Mouse (Mus musculus) hindbrain, postnatal 0 days (tissue): ENCODE results near the gene Nanp. TPM values are rescaled to one million over a fixed set of nuclear protein-coding genes. Genes with fewer than 3 reads are reported as not detected.

Experiments
- ATAC-seq: fragments of 200-750 bp; cut with Nextera tagmentation; 2 replicates; pipeline ENCODE4 v1.8.0; 2017; ENCODE audit warnings: mild to moderate bottlenecking, moderate TSS enrichment, moderate library complexity
- DNase-seq: peaks from one replicate; pipeline ENCODE4 v3.0.0-alpha.2; 2015; ENCODE audit warnings: low spot score
- H3K27ac ChIP-seq: fragments of 300-500 bp; sonication (generic); 2 replicates; pipeline ENCODE4 v1.5.1; 2014; ENCODE audit warnings: mild to moderate bottlenecking
- H3K27me3 ChIP-seq: fragments of 300-500 bp; sonication (generic); 2 replicates; pipeline ENCODE4 v1.6.1; 2014; ENCODE audit warnings: low read length, mixed read lengths; ENCODE audit not compliant: insufficient read depth
- H3K36me3 ChIP-seq: fragments of 300-500 bp; sonication (generic); 2 replicates; pipeline ENCODE4 v1.6.1; 2014; ENCODE audit warnings: low read length, mixed read lengths; ENCODE audit not compliant: insufficient read depth
- H3K4me1 ChIP-seq: fragments of 300-500 bp; sonication (generic); 2 replicates; pipeline ENCODE4 v1.6.1; 2014; ENCODE audit warnings: antibody characterized with exemption, low read length, mixed read lengths; ENCODE audit not compliant: insufficient read depth
- H3K4me2 ChIP-seq: fragments of 300-500 bp; sonication (generic); 2 replicates; pipeline ENCODE4 v1.6.1; 2014; ENCODE audit warnings: low read depth, mild to moderate bottlenecking, low read length, moderate library complexity, mixed read lengths
- H3K4me3 ChIP-seq: fragments of 300-500 bp; sonication (generic); 2 replicates; pipeline ENCODE4 v1.5.1; 2014; ENCODE audit warnings: low read length
- H3K9ac ChIP-seq: fragments of 300-500 bp; sonication (generic); replicated peaks from 2 replicates; pipeline ENCODE4 v1.6.1; 2014; ENCODE audit warnings: mild to moderate bottlenecking, low read length, moderate library complexity, mixed read lengths
- H3K9me3 ChIP-seq: fragments of 300-500 bp; sonication (generic); 2 replicates; pipeline ENCODE4 v1.6.1; 2016; ENCODE audit warnings: low read length, mixed read lengths
- CTCF ChIP-seq: IDR thresholded peaks from 2 replicates; pipeline ENCODE4 v1.5.1; 2016; ENCODE audit warnings: antibody characterized with exemption, control low read depth, low read depth
- WGBS: fragments of 180-500 bp; shearing (Covaris S2); extraction: QIAGEN DNeasy Blood & Tissue Kit; methylation state at CpG from one replicate; pipeline ENCODE4 v1.1.7; 2014; 5-methylcytosine and 5-hydroxymethylcytosine counted together
- polyA plus RNA-seq: library from polyadenylated mRNA; unstranded; fragments of >200 nt; fragmentation: Nextera tagmentation; extraction: Ambion mirVana; gene quantifications from 2 replicates; pipeline ENCODE4 v1.2.1, GENCODE M21; 2015
- total RNA-seq: library from RNA; depleted of rRNA; stranded (reverse); fragments of >200 nt; gene quantifications from 2 replicates; pipeline ENCODE4 v1.2.3, GENCODE M21; 2014; rRNA removed

The Nanp gene
- 10.2 and 11.8 TPM in 2 replicates for total RNA-seq
- 39.0 and 39.3 TPM in 2 replicates for polyA plus RNA-seq

GRCm38 (mm10) chr2:151039232-151039695, at the start of gene Nanp, which contains the start of gene Ninl:
Gene Nanp (minus strand): TSS chr2:151039398.
Gene Ninl (minus strand): TSS chr2:151039382.
- H3K4me3 ChIP-seq, result peak within 1 kb of the TSS; percentile 80
- H3K9me3 ChIP-seq, result no peaks in the 10 kb centered on the region
- under 1% methylated on average over 31 of the region's 34 CpGs for WGBS
- no peaks in the 10 kb centered on the region for H3K36me3 ChIP-seq
- no peak for TF ChIP-seq CTCF
- H3K4me2 ChIP-seq, result peak within 1 kb of the TSS; percentile 85
- DNase-seq (peak; percentile 98), ATAC-seq (peak; percentile 97)
- peak within 1 kb of the TSS; percentile 85 for H3K9ac ChIP-seq
- H3K4me1 ChIP-seq, result 0 out of 2 replicates have a peak, but pooled peaks cover 9% of the 10 kb centered on the region
- peak within 1 kb of the TSS; percentile 90 for H3K27ac ChIP-seq
- no peaks in the 10 kb centered on the region for H3K27me3 ChIP-seq

- H3K36me3 ChIP-seq, result no peaks in the 10 kb centered on the region
- H3K9ac ChIP-seq, result no peak overlapping the region
- H3K4me2 ChIP-seq, result no peak overlapping the region
- no peak for DNase-seq
- 0 out of 2 replicates have a peak, but pooled peaks cover 2% of the 10 kb centered on the region for H3K9me3 ChIP-seq
- WGBS, result 86% methylated on average over 1 of the region's 1 CpGs
- no peak overlapping the region for H3K27ac ChIP-seq
- no peak overlapping the region for H3K4me3 ChIP-seq
- no peak for TF ChIP-seq CTCF
- no peaks in the 10 kb centered on the region for H3K27me3 ChIP-seq
- ATAC-seq, result no peak
- H3K4me1 ChIP-seq, result no peaks in the 10 kb centered on the region
Observed at GRCm38 (mm10) chr2:151056637-151057036, 17.4 kb upstream of the Nanp start.

GRCm38 (mm10) chr2:151040411-151040810, 1.2 kb upstream of the Nanp start:
- TF ChIP-seq CTCF, result no peak
- no peak overlapping the region for H3K27ac ChIP-seq
- no peak overlapping the region for H3K4me3 ChIP-seq
- H3K9me3 ChIP-seq, result no peaks in the 10 kb centered on the region
- WGBS, result 93% methylated on average over 1 of the region's 1 CpGs
- H3K4me2 ChIP-seq, result 0 out of 2 replicates have a peak overlapping the region, but pooled peaks have one; percentile 85
- no peaks in the 10 kb centered on the region for H3K36me3 ChIP-seq
- no peak for DNase-seq
- H3K4me1 ChIP-seq, result 0 out of 2 replicates have a peak, but pooled peaks cover 9% of the 10 kb centered on the region
- no peak overlapping the region for H3K9ac ChIP-seq
- no peaks in the 10 kb centered on the region for H3K27me3 ChIP-seq
- no peak for ATAC-seq

GRCm38 (mm10) chr2:151039726-151040125, 528 bp upstream of the Nanp start:
- Histone ChIP-seq H3K27ac (peak overlapping the region; percentile 90), H3K36me3 (no peaks in the 10 kb centered on the region), H3K4me3 (peak overlapping the region; percentile 80), H3K9ac (peak overlapping the region; percentile 84), H3K4me1 (0 out of 2 replicates have a peak, but pooled peaks cover 9% of the 10 kb centered on the region), H3K9me3 (no peaks in the 10 kb centered on the region), H3K27me3 (no peaks in the 10 kb centered on the region), H3K4me2 (peak overlapping the region; percentile 85)
- ATAC-seq, result peak; percentile 25
- WGBS, result 45% methylated on average over 8 of the region's 8 CpGs
- TF ChIP-seq CTCF, result no peak
- peak; percentile 17 for DNase-seq

GRCm38 (mm10) chr2:151038811-151039222, 381 bp downstream of the Nanp start:
- peak overlapping the region; percentile 85 for H3K9ac ChIP-seq
- H3K27me3 ChIP-seq, result no peaks in the 10 kb centered on the region
- peak overlapping the region; percentile 85 for H3K4me2 ChIP-seq
- ATAC-seq, result peak; percentile 84
- peak overlapping the region; percentile 80 for H3K4me3 ChIP-seq
- TF ChIP-seq CTCF, result no peak
- no peaks in the 10 kb centered on the region for H3K9me3 ChIP-seq
- H3K27ac ChIP-seq, result peak overlapping the region; percentile 90
- H3K4me1 ChIP-seq, result 0 out of 2 replicates have a peak, but pooled peaks cover 9% of the 10 kb centered on the region
- WGBS, result 0% methylated on average over 30 of the region's 30 CpGs
- no peaks in the 10 kb centered on the region for H3K36me3 ChIP-seq
- no peak for DNase-seq

- no peaks in the 10 kb centered on the region for H3K27me3 ChIP-seq
- 56% methylated on average over 18 of the region's 18 CpGs for WGBS
- peak overlapping the region; percentile 80 for H3K4me3 ChIP-seq
- H3K27ac ChIP-seq, result peak overlapping the region; percentile 90
- ATAC-seq (no peak), DNase-seq (no peak)
- H3K4me2 ChIP-seq, result peak overlapping the region; percentile 85
- no peak for TF ChIP-seq CTCF
- H3K4me1 ChIP-seq, result 0 out of 2 replicates have a peak, but pooled peaks cover 9% of the 10 kb centered on the region
- H3K9ac ChIP-seq, result peak overlapping the region; percentile 85
- no peaks in the 10 kb centered on the region for H3K9me3 ChIP-seq
- H3K36me3 ChIP-seq, result no peaks in the 10 kb centered on the region
Observed at GRCm38 (mm10) chr2:151037876-151038552, 1.2 kb downstream of the Nanp start.
